Mouse (Mus musculus) urinary bladder, postnatal 0 days (tissue): ENCODE results near the gene Tuba1a. TPM values are rescaled to one million over a fixed set of nuclear protein-coding genes. Genes with fewer than 3 reads are reported as not detected.

Source experiments
- polyA plus RNA-seq: library from polyadenylated mRNA; unstranded; fragments of >200 nt; fragmentation: Nextera tagmentation; extraction: Ambion mirVana; gene quantifications from 2 replicates; pipeline ENCODE4 v1.2.1, GENCODE M21; 2015

The Tuba1a gene
- 867 and 1,181 TPM in 2 replicates for polyA plus RNA-seq

GRCm38 (mm10) chr15:98953401-98954356 lies at the start of gene Tuba1a, which contains the start of gene Gm49450:
TSS of gene Tuba1a (minus strand) at chr15:98953703.
TSS of gene Gm49450 (minus strand) at chr15:98953551.

GRCm38 (mm10) chr15:98934217-98934839 lies 19.2 kb downstream of the Tuba1a start, which contains the start of gene Tuba1b:
TSS of gene Tuba1b (minus strand) at chr15:98934565.

GRCm38 (mm10) chr15:98917538-98918498 lies 35.7 kb downstream of the Tuba1a start, which contains the start of gene Lmbr1l:
TSS of gene Lmbr1l (minus strand) at chr15:98918231.

Other genes starting within 250 kb of the Tuba1a start
- gene Ccdc65, start 245.5 kb downstream of the Tuba1a start, polyA plus RNA-seq = 4.9 and 5.3 TPM in 2 replicates
- 39.2 and 42.9 TPM in 2 replicates for gene Fkbp11, start 225.5 kb downstream of the Tuba1a start, polyA plus RNA-seq
- gene Arf3, start 190.5 kb downstream of the Tuba1a start, polyA plus RNA-seq = 24.2 and 25.3 TPM in 2 replicates
- 0.58 and 1.1 TPM in 2 replicates for gene Wnt10b, start 175.6 kb downstream of the Tuba1a start, polyA plus RNA-seq
- 0.12 TPM in 1 of 2 replicates, not detected in the other for gene Wnt1, start 163.8 kb downstream of the Tuba1a start, polyA plus RNA-seq
- gene Ddn, start 144.2 kb downstream of the Tuba1a start, polyA plus RNA-seq = not detected in 2 replicates
- gene Prkag1, start 122.2 kb downstream of the Tuba1a start, polyA plus RNA-seq = 54.6 and 55.4 TPM in 2 replicates
- 5.1 TPM in 2 replicates for gene Kmt2d, start 82.5 kb downstream of the Tuba1a start, polyA plus RNA-seq
- 3.6 TPM in 2 replicates for gene Rhebl1, start 59.2 kb downstream of the Tuba1a start, polyA plus RNA-seq
- 0.48 and 0.96 TPM in 2 replicates for gene Dhh, start 55.2 kb downstream of the Tuba1a start, polyA plus RNA-seq
- 8.2 and 10.4 TPM in 2 replicates for gene Lmbr1l, start 35.5 kb downstream of the Tuba1a start, polyA plus RNA-seq
- gene Tuba1b, start 19.1 kb downstream of the Tuba1a start, polyA plus RNA-seq = 735 and 945 TPM in 2 replicates
- gene Gm49450, start 152 bp downstream of the Tuba1a start, polyA plus RNA-seq = not detected in 2 replicates
- gene Tuba1c, start 76.2 kb upstream of the Tuba1a start, polyA plus RNA-seq = 157 and 169 TPM in 2 replicates
- 2.2 TPM in 2 replicates for gene Prph, start 101.5 kb upstream of the Tuba1a start, polyA plus RNA-seq
- 4.6 and 6.8 TPM in 2 replicates for gene Troap, start 120.9 kb upstream of the Tuba1a start, polyA plus RNA-seq
- not detected in 2 replicates for gene C1ql4, start 134.1 kb upstream of the Tuba1a start, polyA plus RNA-seq
- 0.11 TPM in 1 of 2 replicates, not detected in the other for gene Dnajc22, start 139.5 kb upstream of the Tuba1a start, polyA plus RNA-seq
- 12.4 and 13.7 TPM in 2 replicates for gene Spats2, start 172.2 kb upstream of the Tuba1a start, polyA plus RNA-seq